Mouse (Mus musculus) layer of hippocampus, postnatal 14 days (tissue): ENCODE data around the gene Lca5. TPM values are rescaled to one million over a fixed set of nuclear protein-coding genes. Genes with fewer than 3 reads are reported as not detected.

Experiments used
- total RNA-seq, 2 experiments: library from RNA; stranded (reverse); gene quantifications; 2 replicates each; pipeline ENCODE4 v1.2.3; 2021

Lca5 gene
- total RNA-seq, 2 experiments from 2014 or later, result 9.7 to 14.5 TPM

Other genes with a start within 250 kb of the Lca5 start
- gene Sh3bgrl2, start 107.2 kb upstream of the Lca5 start, total RNA-seq, result 10 to 100 TPM; 24.5 to 28.0 TPM